Mouse (Mus musculus) monocyte, adult 2 months (primary cell): ENCODE results near the gene 1700022I11Rik.

ENCODE experiments used
- DNase-seq, 2 experiments: peaks; one replicate each; pipeline ENCODE4 v3.0.0; 2022; ENCODE audit warnings: low spot score in 2 of 2, low read depth in 1 of 2

The 1700022I11Rik gene

GRCm38 (mm10) chr4:42969304-42969703 lies at the start of gene 1700022I11Rik:
Gene 1700022I11Rik (plus strand): TSS chr4:42969604.
- DNase-seq: no peak

- DNase-seq: no peak
These were observed 48.7 kb upstream of the 1700022I11Rik start for GRCm38 (mm10) chr4:42920726-42921125.

- DNase-seq: no peak
These were observed 47.9 kb upstream of the 1700022I11Rik start for GRCm38 (mm10) chr4:42921536-42921935.

GRCm38 (mm10) chr4:42922056-42922455 lies 47.3 kb upstream of the 1700022I11Rik start:
- no peak for DNase-seq

GRCm38 (mm10) chr4:42922461-42922860 lies 46.9 kb upstream of the 1700022I11Rik start:
- DNase-seq: no peak

- no peak for DNase-seq
These were observed 45.2 kb upstream of the 1700022I11Rik start for GRCm38 (mm10) chr4:42924095-42924710.

- DNase-seq: no peak
These were observed 41.2 kb upstream of the 1700022I11Rik start for GRCm38 (mm10) chr4:42928209-42928608.

GRCm38 (mm10) chr4:42928952-42929351 lies 40.5 kb upstream of the 1700022I11Rik start:
- DNase-seq: no peak

- no peak for DNase-seq
These were observed 37.0 kb upstream of the 1700022I11Rik start for GRCm38 (mm10) chr4:42932229-42932969.

- DNase-seq: no peak
These were observed 35.8 kb upstream of the 1700022I11Rik start for GRCm38 (mm10) chr4:42933630-42934029.

- no peak for DNase-seq
These were observed 28.0 kb upstream of the 1700022I11Rik start for GRCm38 (mm10) chr4:42941396-42941795.

GRCm38 (mm10) chr4:42943341-42943740 lies 26.1 kb upstream of the 1700022I11Rik start:
- no peak for DNase-seq

GRCm38 (mm10) chr4:42944185-42944584 lies 25.2 kb upstream of the 1700022I11Rik start:
- no peak for DNase-seq

- no peak for DNase-seq
These were observed 24.4 kb upstream of the 1700022I11Rik start for GRCm38 (mm10) chr4:42945043-42945442.

- no peak for DNase-seq
These were observed 24.0 kb upstream of the 1700022I11Rik start for GRCm38 (mm10) chr4:42945445-42945844.

GRCm38 (mm10) chr4:42945952-42946351 lies 23.5 kb upstream of the 1700022I11Rik start:
- peak in 1 of 2 experiments; percentile 15 for DNase-seq

GRCm38 (mm10) chr4:42946733-42947290 lies 22.6 kb upstream of the 1700022I11Rik start:
- DNase-seq: peak in 1 of 2 experiments; percentile 23

GRCm38 (mm10) chr4:42948527-42948926 lies 20.9 kb upstream of the 1700022I11Rik start:
- DNase-seq: no peak

GRCm38 (mm10) chr4:42949051-42949675 lies 20.2 kb upstream of the 1700022I11Rik start:
- DNase-seq: no peak

GRCm38 (mm10) chr4:42949676-42950051 lies 19.7 kb upstream of the 1700022I11Rik start, which contains the start of gene Dnajb5:
Gene Dnajb5 (plus strand): TSS chr4:42949814.
- peak; percentile 88 to 97 for DNase-seq

GRCm38 (mm10) chr4:42950065-42950558 lies 19.3 kb upstream of the 1700022I11Rik start:
- DNase-seq: peak; percentile 42 to 75
